In the genomic region with DNA sequence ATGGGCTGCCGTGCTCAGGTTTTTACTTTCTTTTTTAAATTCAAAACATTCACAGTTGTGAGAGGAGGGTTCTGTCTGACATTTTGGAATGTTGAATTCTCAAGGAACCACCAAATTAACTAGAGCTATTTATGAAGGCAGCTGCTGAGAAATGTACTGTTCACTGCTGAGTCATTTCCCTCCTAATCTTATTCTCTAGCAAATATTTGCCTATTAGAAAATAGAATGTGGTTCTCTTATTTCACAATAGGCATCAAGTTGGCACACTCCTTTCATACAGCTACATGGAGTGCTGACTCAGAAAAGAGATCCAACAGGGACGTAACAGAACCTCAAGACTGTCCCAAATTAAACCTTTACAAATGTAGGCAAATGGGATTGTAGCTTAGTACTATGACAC, we compare ENCODE assay signal across 14 mouse cellular contexts.
DNase-seq lines count a peak whose midpoint lies in the region; ATAC-seq lines count a peak whose summit lies in the region.
"Had no signal": no experiment of that assay in that cellular context is flagged by ENCODE, and none has a peak within 500 bp of the region (broad histone marks: within the 10 kb centered on the region; RNA-seq: fewer than 3 reads in every experiment).

No protein-coding gene starts in this region.

- peak; percentile 54 for ATAC-seq in megakaryocyte progenitor cell, adult 5-6 weeks (replicated peaks; ENCODE audit: poor library complexity)
- ATAC-seq in megakaryocyte-erythroid progenitor cell, adult 5-6 weeks (replicated peaks; ENCODE audit: low FRiP score, low TSS enrichment, poor library complexity, severe bottlenecking): no peak
- ATAC-seq: hindbrain, postnatal 0 days had no signal

- peak; percentile 42 for DNase-seq in 3134 (ENCODE audit: extremely low read depth, insufficient read length, low spot score)
- peak; percentile 88 for DNase-seq in 416B (ENCODE audit: low read depth)
- peak; percentile 69 for DNase-seq in brain, adult 2 months (ENCODE audit: low read depth, low spot score)
- DNase-seq in layer of hippocampus, adult 8-10 months (ENCODE audit: low spot score in 2 of 2): no peak
- no peak for DNase-seq in heart, adult 8-10 months (ENCODE audit: low spot score)
- DNase-seq: gastrocnemius, postnatal 10 days; heart, postnatal 14 days; kidney, adult 11 months; kidney, postnatal 25 days; layer of hippocampus, adult 9-11 months; lung, postnatal 10 days had no signal

Comparison
In these comparisons a context has a peak if more than half of its experiments do, and no peak if none do; other contexts are left out.
1. DNase-seq: peak in 3134 (single experiment), 416B (single experiment) and brain, adult 2 months (single experiment); none in layer of hippocampus, adult 8-10 months (0 of 2) and heart, adult 8-10 months (single experiment).